Mouse (Mus musculus) CD4-positive naive resting alpha-beta T cell, adult 57 days (primary cell): ENCODE data around the gene Wdr76. TPM values are rescaled to one million over a fixed set of nuclear protein-coding genes. Genes with fewer than 3 reads are reported as not detected.

Source experiments
- total RNA-seq: library from RNA; stranded (reverse); gene quantifications from one replicate; pipeline ENCODE4 v1.2.4, GENCODE M21; 2023

Wdr76 gene
- total RNA-seq: 14.4 TPM

DNA sequence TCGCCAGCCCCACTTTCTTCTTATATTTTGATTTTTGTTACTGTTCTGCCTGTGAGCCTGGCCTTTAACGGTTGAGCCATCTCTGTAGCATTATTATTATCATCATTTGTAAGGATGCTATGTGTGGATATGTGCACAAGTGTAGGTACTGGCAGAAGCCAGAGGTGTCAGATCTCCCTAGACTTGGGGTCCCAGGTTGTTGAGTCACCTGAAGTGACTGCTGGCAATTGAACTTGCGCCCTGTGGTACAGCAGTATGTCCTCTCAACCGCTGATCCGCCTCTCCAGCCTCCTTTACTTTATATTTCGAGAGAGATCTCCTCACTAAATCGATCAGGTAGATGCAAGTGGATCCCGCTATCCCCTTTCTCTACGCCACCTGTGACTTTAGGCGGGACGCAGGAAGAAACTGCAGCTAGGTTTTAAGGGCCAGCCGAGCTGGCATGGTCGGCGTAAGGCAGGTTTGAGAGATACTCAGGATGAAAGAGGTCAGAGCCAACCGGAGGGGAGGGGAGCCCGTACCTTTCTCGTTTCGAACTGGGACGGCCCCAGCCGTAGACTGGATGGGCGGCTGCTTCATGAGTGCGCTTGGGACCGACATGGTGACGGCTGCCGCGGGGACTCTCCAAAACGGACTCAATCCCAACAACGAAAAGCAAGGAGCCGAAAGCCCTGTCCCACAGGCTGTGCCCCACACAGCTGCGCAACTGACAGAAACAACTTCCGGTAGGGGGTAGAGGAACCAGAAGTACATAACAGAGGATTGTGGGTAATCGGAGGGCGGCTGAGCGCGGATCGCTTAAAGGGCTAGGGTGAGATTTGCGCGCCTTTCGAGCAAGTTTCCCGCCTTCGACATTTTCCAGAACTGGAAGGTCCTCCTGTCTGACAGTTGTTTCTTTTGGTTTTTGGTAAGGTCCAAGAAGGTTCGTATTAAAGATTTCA is at the start of gene Wdr76, which contains the start of gene Mfap1a:
Wdr76 (plus strand) TSS at position 782 of the 941 bp plus-strand sequence.
Mfap1a (minus strand) TSS at position 724 of the 941 bp plus-strand sequence.

GRCm38 (mm10) chr2:121473301-121474179 is 33.0 kb upstream of the Wdr76 start, which contains the start of gene Mfap1b:
Gene Mfap1b (minus strand): TSS chr2:121474067.

Other genes with a start within 250 kb of the Wdr76 start
- gene Trp53bp1, start 235.3 kb upstream of the Wdr76 start, total RNA-seq: 82.7 TPM
- 0.12 TPM for gene Map1a, start 217.1 kb upstream of the Wdr76 start, total RNA-seq
- 18.4 TPM for gene Ppip5k1, start 151.3 kb upstream of the Wdr76 start, total RNA-seq
- not detected for gene Ckmt1, start 149.0 kb upstream of the Wdr76 start, total RNA-seq
- 1.8 TPM for gene Strc, start 119.6 kb upstream of the Wdr76 start, total RNA-seq
- gene Pdia3, start 92.9 kb upstream of the Wdr76 start, total RNA-seq: 162 TPM
- 2.0 TPM for gene Catsper2, start 92.9 kb upstream of the Wdr76 start, total RNA-seq
- 2.7 TPM for gene Ell3, start 62.4 kb upstream of the Wdr76 start, total RNA-seq
- 310 TPM for gene Serf2, start 57.5 kb upstream of the Wdr76 start, total RNA-seq
- gene Hypk, start 53.4 kb upstream of the Wdr76 start, total RNA-seq: 42.8 TPM
- 0.80 TPM for gene Serinc4, start 49.9 kb upstream of the Wdr76 start, total RNA-seq
- 45.5 TPM for gene Mfap1b, start 32.7 kb upstream of the Wdr76 start, total RNA-seq
- 41.6 TPM for gene Mfap1a, start 58 bp upstream of the Wdr76 start, total RNA-seq